Comparison of ENCODE assay signal across 8 mouse cellular contexts in genomic region chr16:36041625-36042020, GRCm38 (mm10). TPM values are rescaled to one million over a fixed set of nuclear protein-coding genes. Genes with fewer than 3 reads are reported as not detected.
DNase-seq lines count a peak whose midpoint lies in the region; ATAC-seq and TF ChIP-seq lines count a peak whose summit lies in the region.

No protein-coding gene starts in this region.

- H3K4me1 ChIP-seq in lung, embryonic 16.5 days (replicated peaks; ENCODE audit: control insufficient read depth, insufficient read depth, low read length) = peaks cover 8% of the 10 kb centered on the region
- H3K4me1 ChIP-seq in embryonic fibroblast, embryonic 13.5 days (ENCODE audit: control insufficient read depth, insufficient read depth, low read length) = 0 out of 2 replicates have a peak, but pooled peaks cover 2% of the 10 kb centered on the region
- H3K4me1 ChIP-seq in intestine, postnatal 0 days (replicated peaks; ENCODE audit: control insufficient read depth, insufficient read depth, low read length) = no peaks in the 10 kb centered on the region
- peaks cover 9% of the 10 kb centered on the region for H3K4me1 ChIP-seq in neural tube, embryonic 14.5 days (ENCODE audit: control insufficient read depth, insufficient read depth, low read length)

- H3K27ac ChIP-seq in lung, embryonic 16.5 days (ENCODE audit: low read length) = peak overlapping the region; percentile 74
- H3K27ac ChIP-seq in embryonic fibroblast, embryonic 13.5 days (ENCODE audit: insufficient read depth, low read length) = peak overlapping the region; percentile 59
- H3K27ac ChIP-seq in intestine, postnatal 0 days (ENCODE audit: low read depth, low read length) = peak overlapping the region; percentile 73
- peak overlapping the region; percentile 77 for H3K27ac ChIP-seq in neural tube, embryonic 14.5 days (ENCODE audit: low read depth, low read length)

- peak overlapping the region; percentile 82 for H3K4me2 ChIP-seq in lung, embryonic 16.5 days (ENCODE audit: low read depth, low read length)
- H3K4me2 ChIP-seq in intestine, postnatal 0 days (replicated peaks; ENCODE audit: low read depth) = peak overlapping the region; percentile 84
- peak overlapping the region; percentile 45 for H3K4me2 ChIP-seq in neural tube, embryonic 14.5 days (ENCODE audit: low read depth, low read length)

- TF ChIP-seq CTCF in embryonic fibroblast, embryonic 13.5 days (IDR thresholded peaks at IDR 0.05; ENCODE audit: borderline replicate concordance, insufficient read depth, low read length) = no peak
- TF ChIP-seq CTCF in intestine, postnatal 0 days (IDR thresholded peaks at IDR 0.05; ENCODE audit: low read depth) = no peak

- H3K4me3 ChIP-seq in lung, embryonic 16.5 days (ENCODE audit: low read length) = peak overlapping the region; percentile 63
- H3K4me3 ChIP-seq in embryonic fibroblast, embryonic 13.5 days (ENCODE audit: insufficient read depth, low read length) = peak overlapping the region; percentile 60
- H3K4me3 ChIP-seq in intestine, postnatal 0 days (ENCODE audit: low read depth, low read length) = peak overlapping the region; percentile 61
- H3K4me3 ChIP-seq in neural tube, embryonic 14.5 days (ENCODE audit: low read depth, low read length) = peak overlapping the region; percentile 35

- DNase-seq in lung, postnatal 10 days = no peak
- DNase-seq in B cell, adult 2 months = no peak
- no peak for DNase-seq in embryo, embryonic 10.5 days (ENCODE audit: low spot score)
- no peak for DNase-seq in lung, postnatal 14 days

- WGBS in lung, embryonic 16.5 days = 23% methylated on average over 11 of the region's 11 CpGs
- WGBS in intestine, postnatal 0 days = 22% methylated on average over 11 of the region's 11 CpGs
- 32% methylated on average over 11 of the region's 11 CpGs for WGBS in neural tube, embryonic 14.5 days

- no peaks in the 10 kb centered on the region for H3K9me3 ChIP-seq in lung, embryonic 16.5 days (ENCODE audit: control insufficient read depth, low read length)
- H3K9me3 ChIP-seq in intestine, postnatal 0 days (ENCODE audit: control insufficient read depth) = no peaks in the 10 kb centered on the region
- H3K9me3 ChIP-seq in neural tube, embryonic 14.5 days (ENCODE audit: control insufficient read depth, low read length) = no peaks in the 10 kb centered on the region

- no peak for ATAC-seq in lung, embryonic 16.5 days (ENCODE audit: low read depth)
- no peak for ATAC-seq in intestine, postnatal 0 days
- no peak for ATAC-seq in neural tube, embryonic 14.5 days (ENCODE audit: low read depth)

- H3K27me3 ChIP-seq in lung, embryonic 16.5 days (ENCODE audit: control insufficient read depth, insufficient read depth, low read depth, low read length) = no peaks in the 10 kb centered on the region
- H3K27me3 ChIP-seq in intestine, postnatal 0 days (replicated peaks; ENCODE audit: control insufficient read depth, insufficient read depth, low read length) = no peaks in the 10 kb centered on the region
- H3K27me3 ChIP-seq in neural tube, embryonic 14.5 days (ENCODE audit: control insufficient read depth, insufficient read depth, low read length) = no peaks in the 10 kb centered on the region

- peaks cover 15% of the 10 kb centered on the region for H3K36me3 ChIP-seq in lung, embryonic 16.5 days (ENCODE audit: control insufficient read depth, insufficient read depth, low read length)
- peaks cover 27% of the 10 kb centered on the region for H3K36me3 ChIP-seq in intestine, postnatal 0 days (ENCODE audit: control insufficient read depth, insufficient read depth)
- H3K36me3 ChIP-seq in neural tube, embryonic 14.5 days (ENCODE audit: control insufficient read depth, insufficient read depth, low read length) = peaks cover 17% of the 10 kb centered on the region

- TF ChIP-seq POLR2A in embryonic fibroblast, embryonic 13.5 days (IDR thresholded peaks at IDR 0.05; ENCODE audit: low read depth, low read length) = no peak; the same call in 1 of the 2 replicates

- peak overlapping the region; percentile 79 for H3K9ac ChIP-seq in lung, embryonic 16.5 days (ENCODE audit: low read length)
- H3K9ac ChIP-seq in intestine, postnatal 0 days (ENCODE audit: low read depth, low read length) = peak overlapping the region; percentile 78
- peak overlapping the region; percentile 21 for H3K9ac ChIP-seq in neural tube, embryonic 14.5 days (replicated peaks; ENCODE audit: low read depth, low read length)

RNA-seq across cellular contexts. Expression of gene Wdr5b, which starts 0.6 kb away (rescaled TPM):
- 9.9 and 10.2 TPM in 2 replicates for polyA plus RNA-seq in lung, embryonic 16.5 days (2015; fragmentation: Nextera tagmentation; extraction: Ambion mirVana)
- polyA plus RNA-seq in embryonic fibroblast, embryonic 13.5 days (2011; ENCODE audit: insufficient read length, low read depth, missing spikeins) = 3.2 and 4.8 TPM in 2 replicates
- polyA plus RNA-seq in intestine, postnatal 0 days (2015; fragmentation: Nextera tagmentation; extraction: Ambion mirVana) = 3.8 and 4.0 TPM in 2 replicates
- 15.1 and 15.6 TPM in 2 replicates for polyA plus RNA-seq in neural tube, embryonic 14.5 days (2014; fragmentation: Nextera tagmentation; extraction: Ambion mirVana)

RNA-seq across cellular contexts. Expression of gene Fam162a, which starts 29.8 kb away (rescaled TPM):
- polyA plus RNA-seq in lung, embryonic 16.5 days (2015; fragmentation: Nextera tagmentation; extraction: Ambion mirVana) = 296 and 318 TPM in 2 replicates
- 220 and 237 TPM in 2 replicates for polyA plus RNA-seq in embryonic fibroblast, embryonic 13.5 days (2011; ENCODE audit: insufficient read length, low read depth, missing spikeins)
- 445 and 480 TPM in 2 replicates for polyA plus RNA-seq in intestine, postnatal 0 days (2015; fragmentation: Nextera tagmentation; extraction: Ambion mirVana)
- 125 and 139 TPM in 2 replicates for polyA plus RNA-seq in neural tube, embryonic 14.5 days (2014; fragmentation: Nextera tagmentation; extraction: Ambion mirVana)

RNA-seq across cellular contexts. Expression of gene Ccdc58, which starts 29.9 kb away (rescaled TPM):
- 72.9 and 78.4 TPM in 2 replicates for polyA plus RNA-seq in lung, embryonic 16.5 days (2015; fragmentation: Nextera tagmentation; extraction: Ambion mirVana)
- 85.6 and 95.9 TPM in 2 replicates for polyA plus RNA-seq in embryonic fibroblast, embryonic 13.5 days (2011; ENCODE audit: insufficient read length, low read depth, missing spikeins)
- polyA plus RNA-seq in intestine, postnatal 0 days (2015; fragmentation: Nextera tagmentation; extraction: Ambion mirVana) = 64.6 and 65.2 TPM in 2 replicates
- 28.5 and 29.4 TPM in 2 replicates for polyA plus RNA-seq in neural tube, embryonic 14.5 days (2014; fragmentation: Nextera tagmentation; extraction: Ambion mirVana)

Comparison
In these comparisons a context has a peak if more than half of its experiments do, and no peak if none do; other contexts are left out.
1. H3K9ac ChIP-seq: peak in every context shown above with its lines; median percentile 79 in lung, embryonic 16.5 days; 78 in intestine, postnatal 0 days; 21 in neural tube, embryonic 14.5 days.